Mouse (Mus musculus) small intestine, adult 2 months (tissue): ENCODE results near the gene Egfem1.

Experiments used
- CTCF ChIP-seq: fragments of 200-500 bp; IDR thresholded peaks from 2 replicates; pipeline ENCODE4 v1.5.1; 2012; ENCODE audit warnings: low read depth, mild to moderate bottlenecking, control low read depth, inconsistent platforms, low read length, moderate library complexity, mixed read lengths; ENCODE audit not compliant: insufficient replicate concordance, insufficient read length; ENCODE audit errors: extremely low read depth
- POLR2A ChIP-seq: fragments of 200-500 bp; IDR thresholded peaks from 2 replicates; pipeline ENCODE4 v1.6.1; 2012; ENCODE audit warnings: low read depth, mild to moderate bottlenecking, control low read depth, inconsistent platforms, low read length, moderate library complexity

- TF ChIP-seq CTCF = no peak
- no peak for TF ChIP-seq POLR2A
Observed at GRCm38 (mm10) chr3:29707467-29707866, 625.6 kb downstream of the Egfem1 start.
